Mouse (Mus musculus): ENCODE measurements around the gene Doc2b. TPM values are rescaled to one million over a fixed set of nuclear protein-coding genes. Genes with fewer than 3 reads are reported as not detected.

Gene Doc2b
- polyA plus RNA-seq, 1 experiment from 2014 or later: 0.50 TPM

GRCm38 (mm10) chr11:75813085-75813484, 17.2 kb upstream of the Doc2b start:
- H3K27ac ChIP-seq (replicated peaks): no peak overlapping the region
- no peak overlapping the region for H3K4me2 ChIP-seq (replicated peaks)
- no peak overlapping the region for H3K9ac ChIP-seq (replicated peaks)
- H3K36me3 ChIP-seq: no peaks in the 10 kb centered on the region
- 67% methylated on average over 10 of the region's 10 CpGs for WGBS
- H3K27me3 ChIP-seq: 0 out of 2 replicates have a peak, but pooled peaks cover 3% of the 10 kb centered on the region
- H3K4me3 ChIP-seq: no peak overlapping the region
- no peaks in the 10 kb centered on the region for H3K9me3 ChIP-seq
- H3K4me1 ChIP-seq: 0 out of 2 replicates have a peak, but pooled peaks cover 3% of the 10 kb centered on the region
- ATAC-seq (ENCODE audit: low FRiP score, low read depth): no peak

GRCm38 (mm10) chr11:75811900-75812299, 16.1 kb upstream of the Doc2b start:
- Histone ChIP-seq H3K27me3 (0 out of 2 replicates have a peak, but pooled peaks cover 3% of the 10 kb centered on the region), H3K4me3 (no peak overlapping the region), H3K9me3 (no peaks in the 10 kb centered on the region), H3K4me1 (0 out of 2 replicates have a peak, but pooled peaks cover 3% of the 10 kb centered on the region), H3K27ac (replicated peaks) (no peak overlapping the region), H3K36me3 (no peaks in the 10 kb centered on the region), H3K4me2 (replicated peaks) (no peak overlapping the region), H3K9ac (replicated peaks) (no peak overlapping the region)
- 66% methylated on average over 3 of the region's 3 CpGs for WGBS
- ATAC-seq (ENCODE audit: low FRiP score, low read depth): no peak

DNA sequence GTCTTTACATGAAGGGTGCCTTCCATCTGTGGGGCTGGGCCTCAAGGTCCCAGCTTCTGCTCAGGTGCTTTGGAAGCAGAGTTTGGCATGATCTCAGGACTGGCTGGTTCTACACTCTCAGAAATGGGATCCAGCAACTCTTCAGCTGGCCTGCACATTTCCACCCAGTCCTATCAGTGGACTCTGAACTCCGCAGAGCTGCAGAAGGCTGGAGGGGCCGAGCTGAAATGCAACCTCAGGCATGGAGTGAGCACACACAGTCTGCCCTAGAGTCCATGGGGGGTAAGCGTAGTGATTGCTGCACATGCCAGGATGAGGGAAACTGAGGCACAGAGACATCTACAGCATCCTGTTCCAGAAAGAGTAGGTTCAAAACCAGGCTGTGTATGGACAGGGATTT, 14.7 kb upstream of the Doc2b start:
- Histone ChIP-seq H3K9me3 (no peaks in the 10 kb centered on the region), H3K27ac (replicated peaks) (no peak overlapping the region), H3K4me2 (replicated peaks) (no peak overlapping the region), H3K36me3 (no peaks in the 10 kb centered on the region), H3K27me3 (0 out of 2 replicates have a peak, but pooled peaks cover 3% of the 10 kb centered on the region), H3K4me3 (no peak overlapping the region), H3K9ac (replicated peaks) (no peak overlapping the region), H3K4me1 (0 out of 2 replicates have a peak, but pooled peaks cover 3% of the 10 kb centered on the region)
- ATAC-seq (ENCODE audit: low FRiP score, low read depth): no peak
- 94% methylated on average over 3 of the region's 3 CpGs for WGBS

DNA sequence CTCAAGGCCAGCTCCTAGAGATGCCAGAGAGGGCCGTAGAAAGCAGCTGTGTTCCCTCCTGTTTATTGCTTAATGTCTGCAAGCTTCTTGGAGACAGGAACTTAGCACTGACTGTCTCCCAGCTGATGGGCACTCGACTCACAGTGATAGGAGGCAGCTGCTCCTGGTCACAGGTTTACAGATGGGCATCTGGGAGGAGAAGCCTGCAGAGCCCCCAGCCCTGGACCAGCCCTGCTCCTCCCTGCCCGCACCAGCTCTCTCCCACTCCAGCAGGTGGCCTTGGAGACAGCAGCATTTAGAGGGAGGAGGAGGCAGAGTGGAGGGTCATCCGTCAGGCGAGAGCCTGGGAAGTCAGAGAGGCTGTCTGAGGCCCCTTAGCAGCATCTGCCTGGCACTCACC, 11.6 kb upstream of the Doc2b start:
- no peak overlapping the region for H3K4me3 ChIP-seq
- H3K27ac ChIP-seq (replicated peaks): no peak overlapping the region
- 55% methylated on average over 5 of the region's 5 CpGs for WGBS
- no peaks in the 10 kb centered on the region for H3K27me3 ChIP-seq
- H3K9ac ChIP-seq (replicated peaks): no peak overlapping the region
- H3K36me3 ChIP-seq: no peaks in the 10 kb centered on the region
- no peak for ATAC-seq (ENCODE audit: low FRiP score, low read depth)
- no peaks in the 10 kb centered on the region for H3K9me3 ChIP-seq
- no peak overlapping the region for H3K4me2 ChIP-seq (replicated peaks)
- H3K4me1 ChIP-seq: 0 out of 2 replicates have a peak, but pooled peaks cover 3% of the 10 kb centered on the region

GRCm38 (mm10) chr11:75801771-75802550, 6.1 kb upstream of the Doc2b start:
- Histone ChIP-seq H3K4me1 (no peaks in the 10 kb centered on the region), H3K9me3 (no peaks in the 10 kb centered on the region), H3K36me3 (no peaks in the 10 kb centered on the region), H3K4me3 (no peak overlapping the region), H3K27me3 (peaks cover 15% of the 10 kb centered on the region), H3K9ac (replicated peaks) (no peak overlapping the region), H3K4me2 (replicated peaks) (no peak overlapping the region), H3K27ac (replicated peaks) (no peak overlapping the region)
- no peak for ATAC-seq (ENCODE audit: low FRiP score, low read depth)
- WGBS: 84% methylated on average over 7 of the region's 7 CpGs

- H3K4me3 ChIP-seq: no peak overlapping the region
- no peak overlapping the region for H3K4me2 ChIP-seq (replicated peaks)
- H3K9ac ChIP-seq (replicated peaks): no peak overlapping the region
- no peak overlapping the region for H3K27ac ChIP-seq (replicated peaks)
- no peaks in the 10 kb centered on the region for H3K36me3 ChIP-seq
- ATAC-seq (ENCODE audit: low FRiP score, low read depth): no peak
- H3K4me1 ChIP-seq: no peaks in the 10 kb centered on the region
- H3K27me3 ChIP-seq: peaks cover 21% of the 10 kb centered on the region
- no peaks in the 10 kb centered on the region for H3K9me3 ChIP-seq
- WGBS: 89% methylated on average over 4 of the region's 4 CpGs
These were observed 5.5 kb upstream of the Doc2b start for GRCm38 (mm10) chr11:75801369-75801768.

DNA sequence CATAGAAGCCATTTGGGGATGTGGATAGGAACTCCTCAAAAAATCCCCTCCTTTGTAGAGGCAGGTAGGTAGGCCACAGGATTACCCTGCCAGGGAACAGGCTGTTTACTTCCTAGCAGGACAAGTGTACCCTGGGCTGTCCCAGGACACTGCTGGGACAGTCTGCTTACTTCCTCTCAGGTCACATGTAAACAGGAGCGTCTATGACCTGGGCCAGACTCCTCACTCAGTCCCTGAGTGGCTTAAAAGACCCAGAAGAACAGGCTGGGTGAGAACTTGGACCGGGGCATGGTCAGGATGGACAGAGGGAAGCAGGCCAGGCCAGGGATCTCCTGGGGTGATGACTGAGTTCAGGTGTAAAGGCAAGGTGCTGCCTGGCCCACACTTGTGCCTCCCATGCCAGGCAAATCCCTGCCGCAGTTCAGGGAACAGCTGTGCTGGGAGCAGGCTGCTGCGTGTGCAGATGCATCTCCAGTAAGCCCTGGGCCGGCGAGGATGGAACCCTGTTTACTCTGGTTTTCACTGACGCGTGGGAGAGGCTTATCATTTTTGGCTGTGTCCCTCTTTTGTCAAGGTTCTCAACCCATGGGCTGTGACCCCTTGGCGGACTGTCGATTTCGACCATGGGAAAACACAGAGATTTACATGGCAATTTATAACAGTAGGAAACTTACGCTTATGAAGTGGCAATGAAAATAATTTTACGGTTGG, 842 bp upstream of the Doc2b start:
- Histone ChIP-seq H3K36me3 (no peaks in the 10 kb centered on the region), H3K9me3 (no peaks in the 10 kb centered on the region), H3K27me3 (peaks cover 68% of the 10 kb centered on the region), H3K4me1 (peaks cover 15% of the 10 kb centered on the region), H3K27ac (replicated peaks) (no peak overlapping the region), H3K4me3 (no peak overlapping the region), H3K4me2 (replicated peaks) (peak overlapping the region; percentile 63), H3K9ac (replicated peaks) (no peak overlapping the region)
- 72% methylated on average over 13 of the region's 13 CpGs for WGBS
- ATAC-seq (ENCODE audit: low FRiP score, low read depth): no peak

DNA sequence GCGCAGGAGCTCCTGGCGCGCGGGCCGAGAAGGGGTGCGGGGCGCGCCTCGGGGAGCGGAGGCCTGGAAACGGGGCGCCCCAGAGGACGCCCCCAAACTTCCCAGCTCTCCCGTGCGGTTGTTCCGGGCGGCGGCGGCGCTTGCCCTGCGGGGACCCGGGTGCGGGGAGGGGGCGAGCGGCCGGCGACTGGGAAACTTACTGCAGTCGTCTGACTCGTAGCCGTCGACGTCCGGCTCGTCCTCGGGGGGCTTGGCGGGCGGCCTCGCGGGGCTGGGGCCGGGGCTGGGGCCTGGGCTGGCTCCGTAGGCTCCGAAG, 570 bp downstream of the Doc2b start:
- WGBS: 2% methylated on average over 40 of the region's 42 CpGs
- Histone ChIP-seq H3K9ac (replicated peaks) (no peak overlapping the region; the same call in 1 of the 2 replicates), H3K27ac (replicated peaks) (no peak overlapping the region), H3K4me2 (replicated peaks) (peak overlapping the region; percentile 63), H3K27me3 (peaks cover 74% of the 10 kb centered on the region), H3K4me1 (peaks cover 15% of the 10 kb centered on the region), H3K36me3 (no peaks in the 10 kb centered on the region), H3K9me3 (no peaks in the 10 kb centered on the region), H3K4me3 (peak overlapping the region; percentile 50)
- no peak for ATAC-seq (ENCODE audit: low FRiP score, low read depth)

GRCm38 (mm10) chr11:75794602-75795320, 1.1 kb downstream of the Doc2b start:
- H3K27ac ChIP-seq (replicated peaks): no peak overlapping the region
- H3K27me3 ChIP-seq: peaks cover 75% of the 10 kb centered on the region
- ATAC-seq (ENCODE audit: low FRiP score, low read depth): no peak
- no peak overlapping the region for H3K9ac ChIP-seq (replicated peaks)
- peaks cover 15% of the 10 kb centered on the region for H3K4me1 ChIP-seq
- peak overlapping the region; percentile 50 for H3K4me3 ChIP-seq
- WGBS: 6% methylated on average over 45 of the region's 45 CpGs
- peak overlapping the region; percentile 63 for H3K4me2 ChIP-seq (replicated peaks)
- no peaks in the 10 kb centered on the region for H3K36me3 ChIP-seq
- H3K9me3 ChIP-seq: no peaks in the 10 kb centered on the region

DNA sequence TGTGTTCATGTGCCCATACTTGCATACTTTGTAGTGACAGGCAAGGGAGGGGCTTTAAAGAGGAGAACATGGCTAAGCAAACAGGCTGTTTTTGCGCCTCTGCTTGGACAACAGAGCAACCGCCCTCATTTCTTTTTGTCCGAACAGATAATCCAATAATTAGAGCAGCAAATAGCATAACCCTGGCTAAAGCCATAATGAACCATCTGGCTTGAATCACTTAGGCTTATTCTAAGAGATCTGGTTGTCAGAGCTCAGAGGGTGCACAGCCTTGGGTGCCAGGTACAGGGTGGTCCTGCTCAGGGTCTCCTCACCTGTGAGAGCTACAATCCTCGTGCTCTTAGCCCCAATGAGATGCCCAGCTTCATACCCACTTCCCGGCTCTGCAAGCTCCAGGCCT, 2.5 kb downstream of the Doc2b start:
- Histone ChIP-seq H3K36me3 (no peaks in the 10 kb centered on the region), H3K27ac (replicated peaks) (no peak overlapping the region), H3K4me3 (no peak overlapping the region), H3K9me3 (no peaks in the 10 kb centered on the region), H3K4me1 (peaks cover 15% of the 10 kb centered on the region), H3K27me3 (peaks cover 79% of the 10 kb centered on the region), H3K9ac (replicated peaks) (no peak overlapping the region), H3K4me2 (replicated peaks) (no peak overlapping the region)
- WGBS: 63% methylated on average over 5 of the region's 5 CpGs
- ATAC-seq (ENCODE audit: low FRiP score, low read depth): no peak

- H3K27me3 ChIP-seq: peaks cover 71% of the 10 kb centered on the region
- no peak for ATAC-seq (ENCODE audit: low FRiP score, low read depth)
- H3K9me3 ChIP-seq: no peaks in the 10 kb centered on the region
- H3K4me2 ChIP-seq (replicated peaks): no peak overlapping the region
- no peak overlapping the region for H3K27ac ChIP-seq (replicated peaks)
- peaks cover 18% of the 10 kb centered on the region for H3K4me1 ChIP-seq
- 74% methylated on average over 5 of the region's 5 CpGs for WGBS
- no peak overlapping the region for H3K9ac ChIP-seq (replicated peaks)
- no peak overlapping the region for H3K4me3 ChIP-seq
- H3K36me3 ChIP-seq: no peaks in the 10 kb centered on the region
These were observed 3.3 kb downstream of the Doc2b start for GRCm38 (mm10) chr11:75792535-75792934.

DNA sequence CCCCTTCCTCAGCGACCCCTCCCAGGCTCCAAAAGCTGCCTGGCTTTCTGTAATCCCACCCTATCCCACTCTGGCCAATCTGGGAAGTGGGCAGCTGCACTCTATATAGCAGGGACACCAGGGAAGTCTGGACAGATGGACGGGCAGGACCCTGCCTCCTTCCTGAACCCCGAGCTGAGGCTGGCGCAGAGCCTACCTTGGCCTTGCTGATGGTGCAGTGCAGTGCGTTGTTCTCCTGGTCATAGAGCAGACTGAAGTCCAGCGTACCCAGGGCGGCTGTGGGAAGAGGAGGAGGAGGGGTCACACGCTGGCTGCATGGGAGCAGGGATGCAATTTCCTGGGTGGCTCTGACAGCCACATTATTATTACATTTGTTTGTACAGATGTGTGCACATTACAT, 10.0 kb downstream of the Doc2b start:
- Histone ChIP-seq H3K4me3 (no peak overlapping the region), H3K27ac (replicated peaks) (no peak overlapping the region), H3K9ac (replicated peaks) (no peak overlapping the region), H3K36me3 (no peaks in the 10 kb centered on the region), H3K9me3 (no peaks in the 10 kb centered on the region), H3K27me3 (peaks cover 9% of the 10 kb centered on the region), H3K4me2 (replicated peaks) (no peak overlapping the region), H3K4me1 (0 out of 2 replicates have a peak, but pooled peaks cover 3% of the 10 kb centered on the region)
- no peak for ATAC-seq (ENCODE audit: low FRiP score, low read depth)
- WGBS: 83% methylated on average over 8 of the region's 8 CpGs

Data from midbrain, embryonic 12.5 days (tissue).